In the genomic region with DNA sequence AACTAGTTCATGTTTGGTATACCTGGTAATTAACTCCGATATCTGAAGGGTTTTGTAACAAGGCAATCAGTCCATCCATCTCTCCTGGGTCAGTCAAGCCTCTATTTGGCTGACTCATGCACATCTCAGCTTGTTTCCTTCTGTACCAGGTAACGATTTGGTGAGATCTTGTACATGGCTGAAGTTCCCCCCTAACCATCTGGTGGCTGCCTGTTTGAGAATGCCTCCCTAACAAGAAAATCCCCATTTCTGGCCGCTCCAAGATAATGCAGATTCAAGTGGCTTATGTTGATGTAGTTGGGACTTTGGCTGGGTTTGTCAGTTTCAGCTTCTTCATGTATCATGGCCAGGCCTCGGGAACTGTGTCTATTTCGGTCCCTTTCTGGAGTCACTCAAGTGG, we compare ENCODE assay signal across 29 mouse cellular contexts.
"Had no signal": no experiment of that assay in that cellular context is flagged by ENCODE, and none has a peak within 500 bp of the region (broad histone marks: within the 10 kb centered on the region; RNA-seq: fewer than 3 reads in every experiment).

No protein-coding gene starts in this region.

- DNase-seq: gastrocnemius, postnatal 14 days; gastrocnemius, postnatal 36 days; heart, adult 11 months; heart, adult 2 months; heart, postnatal 14 days; heart, postnatal 36 days; kidney, adult 11 months; kidney, adult 2 months; kidney, adult 9 months; kidney, postnatal 10 days; kidney, postnatal 25 days; kidney, postnatal 4 days; layer of hippocampus, adult 9-11 months; liver; liver, embryonic 13.5 days; liver, postnatal 0 days had no signal

- H3K27ac ChIP-seq: heart, adult 2 months; heart, embryonic 13.5 days; heart, embryonic 15.5 days; hindbrain, embryonic 13.5 days; hindbrain, embryonic 15.5 days; hindbrain, postnatal 0 days; kidney, embryonic 15.5 days; left cerebral cortex, adult 2 months; limb, embryonic 10.5 days; limb, embryonic 12.5 days; liver, embryonic 13.5 days; liver, embryonic 15.5 days had no signal

- H3K4me2 ChIP-seq: heart, embryonic 11.5 days; heart, embryonic 13.5 days; heart, embryonic 15.5 days; hindbrain, embryonic 13.5 days; hindbrain, embryonic 15.5 days; kidney, embryonic 15.5 days; limb, embryonic 12.5 days; liver, embryonic 11.5 days; liver, embryonic 13.5 days; liver, embryonic 15.5 days had no signal

- H3K4me1 ChIP-seq: kidney, embryonic 15.5 days; liver, embryonic 13.5 days; liver, embryonic 15.5 days had no signal

- H3K9me3 ChIP-seq: heart, embryonic 13.5 days; heart, embryonic 15.5 days; hindbrain, embryonic 13.5 days; hindbrain, embryonic 15.5 days; kidney, embryonic 15.5 days; limb, embryonic 10.5 days; limb, embryonic 12.5 days; liver, embryonic 13.5 days; liver, embryonic 15.5 days had no signal

- ATAC-seq: hindbrain, postnatal 0 days; intestine, embryonic 16.5 days; liver, postnatal 0 days had no signal

- H3K4me3 ChIP-seq: heart, adult 2 months; heart, embryonic 13.5 days; heart, embryonic 15.5 days; hindbrain, embryonic 13.5 days; hindbrain, embryonic 15.5 days; kidney, embryonic 15.5 days; left cerebral cortex, adult 2 months; limb, embryonic 10.5 days; limb, embryonic 12.5 days; liver, embryonic 13.5 days; liver, embryonic 15.5 days had no signal

- H3K9ac ChIP-seq: heart, embryonic 13.5 days; heart, embryonic 15.5 days; hindbrain, embryonic 13.5 days; hindbrain, embryonic 15.5 days; kidney, embryonic 15.5 days; limb, embryonic 12.5 days; liver, embryonic 13.5 days; liver, embryonic 15.5 days; liver, postnatal 0 days had no signal

- H3K27me3 ChIP-seq: heart, embryonic 13.5 days; heart, embryonic 15.5 days; hindbrain, embryonic 13.5 days; hindbrain, embryonic 15.5 days; kidney, embryonic 15.5 days; limb, embryonic 12.5 days; liver, embryonic 13.5 days; liver, embryonic 15.5 days had no signal

- H3K36me3 ChIP-seq: heart, embryonic 13.5 days; heart, embryonic 15.5 days; hindbrain, embryonic 13.5 days; hindbrain, embryonic 15.5 days; kidney, embryonic 15.5 days; limb, embryonic 10.5 days; limb, embryonic 12.5 days; liver, embryonic 13.5 days; liver, embryonic 15.5 days had no signal
